Mouse (Mus musculus): Measurements from ENCODE around the gene Ttll10. TPM values are rescaled to one million over a fixed set of nuclear protein-coding genes. Genes with fewer than 3 reads are reported as not detected.
A peak's percentile ranks its signal among the peaks of the same experiment; 100 is the strongest.

Gene Ttll10
- total and polyA plus RNA-seq, 2 experiments from 2014 or later: 1.9 TPM; not detected in 1

- ATAC-seq (ENCODE audit: low FRiP score) (no peak), DNase-seq (ENCODE audit: low spot score) (peak; percentile 14)
- H3K27me3 ChIP-seq (ENCODE audit: insufficient read depth, low read length): no peaks in the 10 kb centered on the region
- H3K27ac ChIP-seq (ENCODE audit: low read depth, low read length): no peak overlapping the region
- WGBS: 7% methylated on average over 4 of the region's 4 CpGs
- no peaks in the 10 kb centered on the region for H3K4me1 ChIP-seq (ENCODE audit: insufficient read depth, low read length)
- TF ChIP-seq CTCF (IDR thresholded peaks at IDR 0.05): no peak
- no peaks in the 10 kb centered on the region for H3K9me3 ChIP-seq (ENCODE audit: low read length)
- H3K9ac ChIP-seq (replicated peaks; ENCODE audit: low read length, poor library complexity, severe bottlenecking): 0 out of 2 replicates have a peak overlapping the region, but pooled peaks have one; percentile 13
- no peak overlapping the region for H3K4me3 ChIP-seq (ENCODE audit: low read depth, low read length)
- H3K36me3 ChIP-seq (ENCODE audit: insufficient read depth, low read length): no peaks in the 10 kb centered on the region
- H3K4me2 ChIP-seq (ENCODE audit: low read depth, low read length, poor library complexity, severe bottlenecking): no peak overlapping the region
Observed at GRCm38 (mm10) chr4:156063861-156064509, 4.8 kb upstream of the Ttll10 start.

- WGBS: 38% methylated on average over 10 of the region's 10 CpGs
- no peaks in the 10 kb centered on the region for H3K36me3 ChIP-seq (ENCODE audit: insufficient read depth, low read length)
- H3K27me3 ChIP-seq (ENCODE audit: insufficient read depth, low read length): no peaks in the 10 kb centered on the region
- DNase-seq (ENCODE audit: low spot score): no peak
- no peak for TF ChIP-seq CTCF (IDR thresholded peaks at IDR 0.05)
- H3K4me1 ChIP-seq (ENCODE audit: insufficient read depth, low read length): no peaks in the 10 kb centered on the region
- no peak overlapping the region for H3K27ac ChIP-seq (ENCODE audit: low read depth, low read length)
- ATAC-seq (ENCODE audit: low FRiP score): no peak
- H3K4me2 ChIP-seq (ENCODE audit: low read depth, low read length, poor library complexity, severe bottlenecking): no peak overlapping the region
- H3K4me3 ChIP-seq (ENCODE audit: low read depth, low read length): no peak overlapping the region
- no peaks in the 10 kb centered on the region for H3K9me3 ChIP-seq (ENCODE audit: low read length)
- H3K9ac ChIP-seq (replicated peaks; ENCODE audit: low read length, poor library complexity, severe bottlenecking): no peak overlapping the region
Observed at GRCm38 (mm10) chr4:156059713-156060112, 499 bp upstream of the Ttll10 start.

GRCm38 (mm10) chr4:156058826-156059225 lies 388 bp downstream of the Ttll10 start:
- ATAC-seq (ENCODE audit: low FRiP score): no peak
- 77% methylated on average over 9 of the region's 9 CpGs for WGBS
- Histone ChIP-seq H3K4me2 (ENCODE audit: low read depth, low read length, poor library complexity, severe bottlenecking) (no peak overlapping the region), H3K4me1 (ENCODE audit: insufficient read depth, low read length) (no peaks in the 10 kb centered on the region), H3K27ac (ENCODE audit: low read depth, low read length) (no peak overlapping the region), H3K4me3 (ENCODE audit: low read depth, low read length) (no peak overlapping the region), H3K9me3 (ENCODE audit: low read length) (no peaks in the 10 kb centered on the region), H3K27me3 (ENCODE audit: insufficient read depth, low read length) (no peaks in the 10 kb centered on the region), H3K9ac (replicated peaks; ENCODE audit: low read length, poor library complexity, severe bottlenecking) (no peak overlapping the region), H3K36me3 (ENCODE audit: insufficient read depth, low read length) (no peaks in the 10 kb centered on the region)
- TF ChIP-seq CTCF (IDR thresholded peaks at IDR 0.05): no peak
- DNase-seq (ENCODE audit: low spot score): no peak

GRCm38 (mm10) chr4:156057702-156058101 lies 1.5 kb downstream of the Ttll10 start:
- no peaks in the 10 kb centered on the region for H3K9me3 ChIP-seq (ENCODE audit: low read length)
- H3K27me3 ChIP-seq (ENCODE audit: insufficient read depth, low read length): no peaks in the 10 kb centered on the region
- no peaks in the 10 kb centered on the region for H3K36me3 ChIP-seq (ENCODE audit: insufficient read depth, low read length)
- ATAC-seq (ENCODE audit: low FRiP score): no peak
- 75% methylated on average over 10 of the region's 10 CpGs for WGBS
- no peak overlapping the region for H3K4me3 ChIP-seq (ENCODE audit: low read depth, low read length)
- no peak for TF ChIP-seq CTCF (IDR thresholded peaks at IDR 0.05)
- no peak overlapping the region for H3K27ac ChIP-seq (ENCODE audit: low read depth, low read length)
- no peak overlapping the region for H3K4me2 ChIP-seq (ENCODE audit: low read depth, low read length, poor library complexity, severe bottlenecking)
- DNase-seq (ENCODE audit: low spot score): no peak
- no peaks in the 10 kb centered on the region for H3K4me1 ChIP-seq (ENCODE audit: insufficient read depth, low read length)
- no peak overlapping the region for H3K9ac ChIP-seq (replicated peaks; ENCODE audit: low read length, poor library complexity, severe bottlenecking)

- H3K27ac ChIP-seq (ENCODE audit: low read depth, low read length): no peak overlapping the region
- H3K4me2 ChIP-seq (ENCODE audit: low read depth, low read length, poor library complexity, severe bottlenecking): no peak overlapping the region
- no peaks in the 10 kb centered on the region for H3K36me3 ChIP-seq (ENCODE audit: insufficient read depth, low read length)
- TF ChIP-seq CTCF (IDR thresholded peaks at IDR 0.05): no peak
- no peaks in the 10 kb centered on the region for H3K4me1 ChIP-seq (ENCODE audit: insufficient read depth, low read length)
- no peak overlapping the region for H3K4me3 ChIP-seq (ENCODE audit: low read depth, low read length)
- H3K27me3 ChIP-seq (ENCODE audit: insufficient read depth, low read length): no peaks in the 10 kb centered on the region
- no peak overlapping the region for H3K9ac ChIP-seq (replicated peaks; ENCODE audit: low read length, poor library complexity, severe bottlenecking)
- ATAC-seq (ENCODE audit: low FRiP score) (no peak), DNase-seq (ENCODE audit: low spot score) (no peak)
- 90% methylated on average over 5 of the region's 5 CpGs for WGBS
- H3K9me3 ChIP-seq (ENCODE audit: low read length): no peaks in the 10 kb centered on the region
Observed at GRCm38 (mm10) chr4:156055173-156055572, 4.0 kb downstream of the Ttll10 start.

- ATAC-seq (ENCODE audit: low FRiP score) (no peak), DNase-seq (ENCODE audit: low spot score) (no peak)
- WGBS: 98% methylated on average over 6 of the region's 6 CpGs
- H3K4me2 ChIP-seq (ENCODE audit: low read depth, low read length, poor library complexity, severe bottlenecking): no peak overlapping the region
- no peaks in the 10 kb centered on the region for H3K9me3 ChIP-seq (ENCODE audit: low read length)
- no peaks in the 10 kb centered on the region for H3K27me3 ChIP-seq (ENCODE audit: insufficient read depth, low read length)
- H3K36me3 ChIP-seq (ENCODE audit: insufficient read depth, low read length): no peaks in the 10 kb centered on the region
- H3K4me3 ChIP-seq (ENCODE audit: low read depth, low read length): no peak overlapping the region
- TF ChIP-seq CTCF (IDR thresholded peaks at IDR 0.05): no peak
- no peaks in the 10 kb centered on the region for H3K4me1 ChIP-seq (ENCODE audit: insufficient read depth, low read length)
- H3K27ac ChIP-seq (ENCODE audit: low read depth, low read length): no peak overlapping the region
- H3K9ac ChIP-seq (replicated peaks; ENCODE audit: low read length, poor library complexity, severe bottlenecking): no peak overlapping the region
Observed at GRCm38 (mm10) chr4:156054606-156055005, 4.6 kb downstream of the Ttll10 start.
